Mouse (Mus musculus) lung, postnatal 36 days (tissue): ENCODE data around the gene Ldha.

Experiments
- DNase-seq: peaks from one replicate; pipeline ENCODE4 v3.0.0; 2022; ENCODE audit warnings: mixed read lengths

The Ldha gene

GRCm38 (mm10) chr7:46895511-46895910 lies 54.2 kb downstream of the Ldha start:
- peak; percentile 5 for DNase-seq

DNA sequence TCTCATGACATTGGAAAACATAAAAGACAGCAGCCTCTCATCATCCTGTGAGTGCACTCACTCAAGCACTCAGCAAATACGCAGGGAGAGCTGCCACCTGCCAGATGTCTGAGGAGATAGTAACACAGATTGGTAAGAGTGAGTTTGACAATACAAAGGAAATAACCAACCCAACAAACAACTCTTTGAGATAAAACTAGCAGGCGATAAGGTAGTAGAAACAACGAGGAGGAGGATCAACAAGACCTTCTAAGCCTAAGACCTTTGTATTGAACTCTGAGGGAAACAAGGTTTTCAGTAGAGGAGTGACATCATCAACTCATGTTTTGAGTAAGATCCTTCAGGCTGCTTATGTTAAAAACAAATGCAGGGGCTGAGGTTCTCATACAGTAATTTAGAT lies 58.1 kb downstream of the Ldha start:
- DNase-seq = no peak
